Mouse (Mus musculus) spleen, postnatal 14 days (tissue): ENCODE results near the gene Cbx5.
"Not testable (repeated sequence)": the region's sequence is repeated elsewhere in the genome, so short reads cannot be mapped to it uniquely, and the experiment has no call there.

Experiments
- DNase-seq, 2 experiments: peaks; one replicate each; pipeline ENCODE4 v3.0.0; 2021 to 2022; ENCODE audit warnings: low spot score in 2 of 2

The Cbx5 gene

DNA sequence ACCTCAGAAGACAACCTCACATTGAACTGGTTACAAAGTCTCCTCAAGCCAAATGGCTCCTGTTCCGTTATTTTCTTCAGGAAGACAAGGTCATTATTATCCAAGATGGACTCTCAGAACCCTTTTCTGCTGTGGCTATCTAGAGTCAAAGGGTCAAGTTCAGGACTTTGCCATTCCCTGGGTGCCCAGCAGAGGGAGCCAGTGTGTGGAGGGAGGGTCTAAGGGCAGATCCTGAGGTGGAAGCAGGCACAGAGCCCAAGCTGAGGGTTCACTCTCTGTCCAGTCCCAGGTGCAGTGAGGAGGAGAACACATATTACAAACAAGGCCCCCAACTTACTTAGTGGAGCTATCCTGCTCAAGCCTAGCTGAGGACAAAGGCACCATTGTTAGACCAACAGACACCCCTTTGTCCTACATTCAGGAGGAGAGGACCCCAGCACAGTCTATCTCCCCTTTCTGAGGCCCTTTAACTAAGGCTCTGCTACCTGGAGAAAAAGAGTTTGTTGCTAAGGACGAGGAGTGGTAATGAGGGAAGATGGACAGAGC, 10.7 kb upstream of the Cbx5 start:
- peak; percentile 77 to 86 for DNase-seq

DNA sequence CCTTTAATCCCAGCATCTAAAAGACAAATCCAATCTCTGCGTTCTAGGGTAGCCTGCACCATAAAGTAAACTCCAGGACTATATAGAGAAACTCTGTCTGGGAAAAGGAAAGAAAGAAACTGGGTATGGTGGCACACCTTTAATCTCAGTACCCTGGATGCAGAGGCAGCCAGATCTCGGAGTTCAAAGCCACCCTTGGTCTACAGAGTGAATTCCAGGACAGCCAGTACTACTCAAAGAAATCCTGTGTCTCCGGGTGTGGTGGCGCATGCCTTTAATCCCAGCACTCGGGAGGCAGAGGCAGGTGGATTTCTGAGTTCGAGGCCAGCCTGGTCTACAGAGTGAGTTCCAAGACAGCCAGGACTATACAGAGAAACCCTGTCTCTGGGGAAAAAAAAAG, 9.9 kb upstream of the Cbx5 start:
- DNase-seq: not testable (repeated sequence)

DNA sequence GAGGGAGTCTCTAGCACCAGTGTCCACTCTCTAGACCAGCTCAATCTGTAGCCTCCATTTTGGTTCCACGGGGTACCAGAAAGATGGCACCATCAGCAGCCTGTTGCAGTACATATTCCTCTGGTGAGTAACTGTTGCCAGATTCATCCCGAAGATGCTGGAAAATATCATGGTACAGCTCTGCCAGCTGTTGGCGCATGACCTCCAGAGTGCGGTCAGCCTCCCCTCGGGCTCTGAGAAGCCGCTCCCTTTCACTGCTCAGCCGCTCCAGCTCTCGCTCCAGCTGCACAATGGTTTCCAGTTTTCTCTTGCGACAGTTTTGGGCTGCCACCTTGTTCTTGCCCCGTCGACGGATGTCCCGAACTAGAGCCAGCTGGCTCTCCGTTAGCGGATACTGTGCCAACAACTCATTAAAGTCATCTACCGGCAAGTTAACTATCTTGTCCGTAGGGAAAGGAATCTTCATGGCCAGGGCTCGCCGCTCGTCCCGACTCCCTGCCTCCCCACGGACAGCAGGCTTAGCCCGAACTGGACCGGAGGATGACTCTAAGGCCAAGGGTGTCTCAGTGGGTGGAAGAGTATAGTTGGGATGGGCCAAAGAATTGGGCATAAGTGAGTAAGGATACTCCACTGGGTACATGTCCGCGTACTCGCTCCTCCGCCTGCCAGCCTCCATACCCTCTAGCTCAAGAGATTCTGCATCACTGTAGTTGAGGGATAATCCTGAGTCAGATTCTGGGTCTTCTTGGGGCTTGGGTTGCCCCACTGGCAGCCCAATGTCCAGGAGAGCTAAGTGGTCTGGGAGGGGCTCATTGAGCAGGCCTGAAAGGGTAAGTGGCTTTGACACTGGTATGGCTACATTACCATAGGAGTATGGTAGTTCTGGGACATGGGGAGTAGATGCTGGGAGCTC, 9.0 kb upstream of the Cbx5 start:
- no peak for DNase-seq

DNA sequence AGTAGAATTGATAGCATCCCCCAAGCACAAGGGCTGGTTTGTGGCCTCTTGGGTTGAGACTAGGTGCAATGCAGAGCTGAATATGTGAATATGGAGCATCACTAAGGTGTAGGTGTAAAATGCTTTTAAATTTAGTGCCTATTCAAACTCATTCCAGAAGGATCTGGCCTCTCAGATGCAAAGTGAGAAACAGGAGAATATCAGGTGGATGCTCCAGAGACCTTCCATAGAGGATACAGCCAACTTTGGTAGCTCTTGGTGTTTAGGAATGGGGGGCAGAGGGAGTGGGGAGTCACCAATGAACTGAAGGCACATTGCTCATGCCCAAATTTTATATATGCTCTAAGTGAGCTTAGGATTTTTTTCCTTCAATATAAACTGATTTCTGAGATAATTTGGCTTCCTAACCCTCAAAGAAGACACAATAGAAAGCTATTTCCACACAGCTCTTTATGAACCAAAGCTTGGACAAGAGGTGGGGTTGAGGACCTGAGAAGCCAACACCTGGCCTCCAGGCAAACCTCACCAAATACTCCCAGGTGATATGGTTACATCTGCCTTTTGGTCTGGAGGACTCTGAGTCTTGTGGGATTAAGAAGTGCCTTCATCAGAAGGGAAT, 8.3 kb upstream of the Cbx5 start:
- no peak for DNase-seq

DNA sequence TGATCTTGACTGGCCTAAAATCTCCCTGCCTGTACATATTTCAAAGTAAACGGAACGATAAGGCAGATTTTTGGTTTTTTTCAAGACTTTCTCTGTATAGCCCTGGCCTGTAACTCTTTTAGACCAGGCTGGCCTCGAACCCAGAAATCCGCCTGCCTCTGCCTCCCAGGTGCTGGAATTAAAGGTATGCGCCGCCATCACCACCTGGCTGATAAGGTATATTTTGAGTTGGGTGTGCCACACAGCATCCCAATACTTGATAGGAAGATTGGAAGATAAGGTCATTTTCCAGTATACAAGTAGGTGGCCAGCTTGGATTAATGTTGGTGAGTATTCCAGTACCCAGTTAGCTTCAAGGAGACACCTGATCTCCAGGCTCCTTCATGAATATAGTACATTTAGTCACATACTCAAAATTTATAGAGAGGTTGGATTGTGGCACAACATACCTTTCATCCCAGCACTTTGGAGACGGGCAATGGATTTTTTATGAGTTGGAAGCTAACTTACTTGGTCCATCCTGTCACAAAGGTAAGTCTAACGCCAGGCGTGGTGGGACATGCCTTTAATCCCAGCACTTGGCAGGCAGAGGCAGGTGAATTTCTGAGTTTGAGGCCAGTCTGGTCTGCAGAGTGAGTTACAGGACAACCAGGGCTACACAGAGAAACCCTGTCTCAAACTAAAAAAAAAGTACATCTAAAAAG, 7.6 kb upstream of the Cbx5 start:
- DNase-seq: no peak

DNA sequence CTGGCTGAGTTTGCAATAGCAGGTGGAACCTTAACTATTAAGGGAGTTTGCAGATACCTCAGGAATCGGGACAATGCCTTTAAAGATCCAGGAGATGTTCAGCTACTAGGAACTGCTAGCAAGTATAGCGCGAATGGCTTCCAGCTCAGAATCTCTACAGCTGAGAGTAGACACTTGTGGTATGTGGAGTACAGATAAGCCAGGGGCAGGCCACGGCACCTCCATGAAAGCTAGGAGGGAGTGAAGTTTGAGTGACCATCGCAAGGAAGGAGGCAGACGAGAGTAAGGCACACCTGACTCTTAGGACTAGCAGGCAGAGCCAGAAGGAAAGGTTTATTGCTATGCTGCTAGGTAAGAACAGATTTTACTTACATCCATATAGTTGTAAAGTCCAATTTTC, 6.0 kb upstream of the Cbx5 start:
- DNase-seq: no peak

DNA sequence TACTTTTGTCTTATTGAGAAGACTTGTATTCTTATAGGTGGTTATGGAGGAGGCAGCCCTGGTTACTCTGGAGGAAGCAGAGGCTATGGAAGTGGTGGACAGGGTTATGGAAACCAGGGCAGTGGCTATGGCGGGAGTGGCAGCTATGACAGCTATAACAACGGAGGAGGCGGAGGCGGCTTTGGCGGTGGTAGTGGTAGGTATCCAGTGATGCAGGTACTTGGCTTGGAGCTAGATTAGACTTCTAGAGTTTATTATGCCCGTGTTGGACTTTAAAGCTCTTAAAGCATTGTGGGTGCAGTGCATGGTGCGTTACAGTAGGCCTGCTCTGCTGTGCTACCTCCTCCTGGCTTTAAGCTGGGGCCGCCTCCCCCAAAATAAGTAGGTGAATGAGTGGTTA, 3.3 kb upstream of the Cbx5 start:
- no peak for DNase-seq

DNA sequence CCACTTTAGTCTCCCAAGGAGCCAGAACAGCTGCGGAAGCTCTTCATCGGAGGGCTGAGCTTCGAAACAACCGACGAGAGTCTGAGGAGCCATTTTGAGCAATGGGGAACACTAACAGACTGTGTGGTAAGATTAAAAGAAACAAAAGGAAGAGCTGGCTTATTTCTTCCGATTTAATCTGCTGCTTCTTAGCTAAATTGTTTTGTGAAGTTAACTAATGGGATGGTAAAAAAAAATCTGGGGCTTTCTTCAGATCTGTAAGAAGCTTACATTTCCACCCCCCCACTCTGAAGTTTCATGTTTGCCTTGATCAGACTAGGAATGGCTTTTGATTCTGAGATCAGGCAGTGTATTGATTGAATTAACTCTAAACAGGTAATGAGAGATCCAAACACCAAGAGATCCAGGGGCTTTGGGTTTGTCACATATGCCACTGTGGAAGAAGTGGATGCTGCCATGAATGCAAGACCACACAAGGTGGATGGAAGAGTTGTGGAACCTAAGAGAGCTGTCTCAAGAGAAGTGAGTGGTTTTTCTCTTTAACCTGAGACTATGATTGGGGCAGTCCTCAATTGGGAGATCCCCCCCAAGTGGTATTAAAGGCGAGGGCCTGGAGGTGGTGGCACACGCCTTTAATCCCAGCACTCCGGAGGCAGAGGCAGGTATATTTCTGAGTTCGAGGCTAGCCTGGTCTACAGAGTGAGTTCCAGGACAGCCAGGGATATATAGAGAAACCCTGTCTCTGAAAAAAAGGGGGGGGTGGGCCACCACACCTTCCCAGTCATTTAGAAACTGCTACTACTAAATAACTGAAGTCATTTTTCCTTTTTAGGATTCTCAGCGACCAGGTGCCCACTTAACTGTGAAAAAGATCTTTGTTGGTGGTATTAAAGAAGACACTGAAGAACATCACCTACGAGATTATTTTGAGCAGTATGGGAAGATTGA, 1.7 kb upstream of the Cbx5 start:
- not testable (repeated sequence) for DNase-seq

DNA sequence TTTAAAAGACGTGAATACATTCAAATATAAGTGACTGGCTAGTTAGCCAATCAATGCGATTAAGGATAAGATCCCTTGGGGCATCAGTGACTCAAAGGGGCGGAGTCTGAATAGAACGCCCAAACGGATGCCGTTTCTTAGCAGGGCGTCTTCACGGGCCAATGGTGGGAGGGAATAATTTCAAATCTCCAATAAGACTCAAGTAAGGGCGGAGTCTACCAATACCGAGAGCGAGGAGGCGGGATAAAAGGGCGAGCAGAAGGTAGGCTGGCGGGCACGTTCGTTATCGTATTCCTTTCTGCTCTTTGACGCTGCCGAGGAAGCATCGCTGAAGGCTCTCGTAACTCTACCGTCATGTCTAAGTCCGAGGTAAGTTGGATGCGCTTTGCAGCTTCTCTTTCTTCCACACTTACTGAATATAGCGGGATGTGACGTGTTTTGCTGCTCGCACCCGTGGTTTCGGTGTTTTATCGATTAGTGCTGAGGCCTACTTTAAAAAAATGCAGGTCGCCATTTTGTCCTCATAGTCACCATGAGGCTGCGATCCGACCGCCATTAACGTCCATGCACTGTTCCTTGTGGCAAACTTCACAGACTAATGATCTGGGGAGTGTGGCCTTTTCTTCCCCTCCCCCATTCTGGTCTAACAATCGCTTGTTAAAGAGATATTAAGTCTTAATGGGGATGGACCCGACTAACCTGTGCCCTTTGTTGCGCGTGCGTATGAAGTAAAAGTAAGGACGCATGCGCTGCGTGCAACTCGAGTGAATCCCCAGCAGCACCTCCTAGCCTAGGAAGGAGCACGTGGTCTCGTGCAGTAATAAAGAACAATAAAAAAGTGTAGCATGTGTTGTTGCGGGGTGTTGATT, 778 bp upstream of the Cbx5 start, which contains the start of gene Hnrnpa1:
Hnrnpa1 (plus strand) TSS at position 273 of the 869 bp plus-strand sequence.
- DNase-seq: peak; percentile 80 to 85

DNA sequence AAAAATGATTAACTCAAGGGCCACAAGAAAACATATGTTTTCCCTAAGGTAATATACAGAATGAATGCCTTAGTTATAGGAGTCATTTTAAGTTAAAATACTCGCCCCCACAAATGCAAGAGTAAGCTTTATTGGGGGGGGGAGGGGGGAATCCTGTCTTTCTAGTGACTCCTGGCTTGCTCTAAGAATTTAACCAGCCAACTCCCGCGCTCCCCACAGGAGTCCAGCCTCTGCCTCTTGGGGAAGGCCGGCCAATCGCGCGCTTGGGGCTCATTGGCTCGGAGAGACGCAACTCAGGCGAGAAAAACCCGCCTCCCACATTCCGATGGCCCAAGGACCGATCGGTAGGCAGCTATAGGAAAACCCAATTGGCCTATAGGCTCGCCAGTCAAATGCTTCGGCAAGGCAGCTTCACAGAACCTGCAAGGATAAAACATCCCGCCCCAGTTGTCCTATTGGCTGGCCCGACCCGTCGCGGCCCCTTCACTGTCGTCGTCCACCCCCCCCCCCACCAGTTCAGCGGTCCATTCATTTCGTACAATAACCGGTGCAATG, 409 bp downstream of the Cbx5 start:
- DNase-seq: peak; percentile 82 to 87

DNA sequence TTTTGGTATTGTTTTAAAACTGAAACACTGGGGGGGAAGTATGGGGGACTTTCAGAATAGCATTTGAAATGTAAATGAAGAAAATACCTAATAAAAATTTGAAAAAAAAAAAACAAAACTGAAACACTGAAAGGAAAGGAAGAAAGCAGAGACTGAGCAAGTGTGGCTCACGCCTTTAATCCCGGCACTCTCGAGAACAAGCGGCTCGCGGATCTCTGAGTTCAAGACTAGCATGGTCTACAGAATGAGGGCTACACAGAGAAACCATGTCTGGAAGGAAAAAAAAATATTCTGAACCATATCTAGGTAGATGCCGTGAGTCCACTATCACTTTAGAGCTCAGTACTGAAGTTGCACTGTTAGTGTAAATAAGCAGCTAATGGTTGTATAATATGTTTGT, 2.3 kb downstream of the Cbx5 start:
- DNase-seq: no peak

DNA sequence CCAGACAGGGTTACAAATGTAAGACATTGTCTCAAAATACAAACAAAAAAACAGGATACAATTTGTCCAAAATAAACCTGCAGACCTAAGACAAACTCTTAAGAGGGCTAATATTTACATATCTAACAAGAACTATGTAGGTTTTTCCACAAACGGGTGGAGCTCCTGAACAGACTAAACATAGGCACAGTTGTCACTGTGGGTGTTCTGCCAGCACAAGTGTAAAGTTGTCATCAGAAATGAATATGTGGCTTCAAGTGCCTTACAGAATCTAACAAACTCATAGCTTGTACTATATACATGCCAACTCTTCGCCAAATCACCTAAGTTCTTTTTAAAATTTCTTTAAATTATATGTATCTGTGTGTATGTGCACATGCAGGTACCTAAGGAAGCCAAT, 6.5 kb downstream of the Cbx5 start:
- DNase-seq: no peak

DNA sequence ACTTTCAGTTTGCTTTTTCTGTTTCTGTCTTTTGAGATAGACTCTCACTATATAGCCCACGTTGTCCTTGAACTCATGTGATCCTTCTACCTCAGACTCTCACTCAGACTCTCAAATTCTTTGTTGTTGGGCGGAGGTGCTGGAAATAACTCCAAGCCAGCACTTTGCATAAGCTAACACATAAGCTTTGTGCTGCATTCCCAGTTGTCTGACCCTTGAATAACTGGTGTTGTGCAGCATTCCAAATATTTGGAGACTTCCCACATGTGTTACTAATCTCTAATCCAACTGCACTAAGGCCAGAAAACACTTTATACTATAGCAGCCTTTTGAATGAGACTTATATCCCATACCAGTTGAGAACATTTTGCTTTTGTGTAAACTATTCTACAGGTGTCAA, 10.7 kb downstream of the Cbx5 start:
- no peak for DNase-seq

DNA sequence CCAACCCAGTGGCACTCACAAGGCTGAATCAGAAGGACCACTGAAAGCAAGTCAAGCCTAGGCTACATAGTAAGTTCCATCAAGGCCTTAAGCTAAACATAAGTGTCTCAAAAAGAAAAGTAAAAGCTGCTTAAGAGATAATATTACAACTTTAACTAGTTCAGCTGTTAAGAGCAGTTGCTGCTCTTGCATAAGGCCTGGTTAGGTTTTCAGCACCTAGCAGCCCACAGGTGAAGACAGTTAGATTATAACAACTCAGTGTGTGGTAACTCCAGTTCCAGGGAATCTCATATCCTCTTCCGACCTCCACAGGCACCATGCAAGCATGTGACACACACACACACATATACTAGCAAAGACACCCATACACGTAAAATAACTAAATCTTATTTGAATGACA, 12.0 kb downstream of the Cbx5 start:
- no peak for DNase-seq

DNA sequence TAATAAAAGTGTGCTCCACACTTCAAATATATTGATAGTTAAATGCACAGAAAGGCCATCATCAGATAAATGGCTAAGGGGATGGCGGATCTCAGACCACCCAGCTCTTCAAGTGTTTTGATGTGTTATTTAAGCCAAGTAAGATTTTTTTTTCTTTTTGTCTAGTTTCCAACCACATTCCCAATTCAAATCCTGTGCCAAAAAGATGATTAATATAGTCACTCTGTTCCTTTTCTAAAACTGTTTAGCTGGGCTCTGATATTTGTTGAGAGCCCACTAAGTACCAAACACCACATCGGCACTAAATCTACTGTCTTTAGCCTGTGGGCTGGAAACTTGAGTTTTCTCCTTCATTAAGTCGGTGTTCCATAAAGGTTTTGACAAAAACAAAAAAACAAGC, 12.6 kb downstream of the Cbx5 start:
- DNase-seq: no peak

DNA sequence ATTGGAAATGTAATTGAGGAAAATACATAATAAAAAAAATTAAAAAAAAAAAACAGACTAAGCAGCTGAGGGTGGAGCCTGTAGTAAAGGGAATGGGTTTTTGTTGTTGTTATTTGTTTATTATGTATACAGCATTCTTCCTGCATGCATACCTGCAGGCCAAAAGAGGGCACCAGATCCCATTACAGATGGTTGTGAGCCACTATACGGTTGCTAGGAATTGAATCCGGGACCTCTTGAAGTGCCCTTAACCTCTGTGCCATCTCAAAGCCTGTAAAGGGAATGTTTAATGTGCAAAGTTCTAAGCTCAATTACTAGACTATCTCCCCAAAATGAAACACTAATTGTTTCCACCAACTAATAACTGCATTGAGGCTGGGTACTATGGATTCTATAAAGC, 15.5 kb downstream of the Cbx5 start:
- DNase-seq: no peak

DNA sequence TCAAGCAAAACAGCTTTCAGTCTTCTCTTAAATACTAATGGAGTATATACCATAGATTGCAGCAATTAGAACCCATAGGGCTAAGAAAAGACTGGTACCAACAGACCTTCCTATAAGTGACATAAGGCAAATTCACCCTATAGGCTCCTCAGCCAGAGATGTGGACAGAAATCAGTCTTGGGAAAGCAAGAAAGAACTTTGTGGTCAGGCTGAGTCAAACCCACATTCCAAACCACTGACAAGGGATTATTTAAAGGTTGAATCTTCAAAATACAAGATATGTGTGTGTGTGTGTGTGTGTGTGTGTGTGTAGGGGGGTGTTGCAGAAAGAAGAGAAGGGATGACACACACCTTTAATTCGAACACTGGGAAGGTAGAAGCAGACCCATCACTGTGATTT, 18.2 kb downstream of the Cbx5 start:
- no peak for DNase-seq

DNA sequence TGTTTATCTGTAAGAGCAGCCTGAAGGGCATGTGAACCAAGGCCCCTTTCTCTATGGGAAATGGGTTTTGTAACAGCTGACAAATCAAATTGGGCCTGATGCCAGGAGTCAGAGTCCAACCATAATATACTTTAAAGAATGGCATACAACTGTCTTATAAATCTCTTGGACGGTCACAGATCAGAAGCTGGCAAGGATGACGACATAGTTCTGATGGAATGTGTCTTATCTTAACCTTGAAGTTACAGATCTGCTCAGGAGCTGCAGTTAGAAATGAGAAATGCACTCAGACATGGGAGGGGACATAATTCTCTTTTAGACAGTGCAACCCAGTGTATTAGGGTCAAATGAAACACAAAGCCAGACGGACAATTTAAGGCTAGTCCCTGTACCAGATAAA, 18.8 kb downstream of the Cbx5 start:
- DNase-seq: no peak

DNA sequence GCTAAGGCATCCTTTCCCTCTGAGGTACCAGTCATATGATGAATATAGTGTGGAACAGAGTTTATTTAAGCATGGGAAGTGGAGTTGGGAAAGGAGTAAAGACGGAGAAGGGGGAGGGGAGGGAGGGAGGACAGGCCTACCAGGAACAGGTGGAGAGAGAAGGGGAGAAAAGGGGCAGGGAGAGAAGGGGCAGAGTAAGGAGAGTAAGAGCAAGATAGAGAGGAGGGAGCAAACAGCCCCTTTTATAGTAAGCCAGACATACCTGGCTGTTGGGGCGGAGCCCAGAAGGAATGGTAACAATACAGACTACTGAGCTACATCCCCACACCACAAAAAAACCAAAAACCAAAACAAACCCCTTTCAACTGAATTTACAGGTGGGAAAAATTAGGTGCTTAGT, 23.6 kb downstream of the Cbx5 start:
- no peak for DNase-seq
